Mouse (Mus musculus) hindbrain, embryonic 15.5 days (tissue): ENCODE measurements around the gene Htt. TPM values are rescaled to one million over a fixed set of nuclear protein-coding genes. Genes with fewer than 3 reads are reported as not detected.
A peak's percentile ranks its signal among the peaks of the same experiment; 100 is the strongest.
"Not testable (repeated sequence)": the region's sequence is repeated elsewhere in the genome, so short reads cannot be mapped to it uniquely, and the experiment has no call there.

Experiments
- ATAC-seq: fragments of 200-750 bp; cut with Nextera tagmentation; 2 replicates; pipeline ENCODE4 v1.8.0; 2017; ENCODE audit warnings: low read depth, moderate number of reproducible peaks, moderate TSS enrichment; ENCODE audit not compliant: low FRiP score
- H3K27ac ChIP-seq: fragments of 300-500 bp; sonication (generic); replicated peaks from 2 replicates; pipeline ENCODE4 v1.5.1; 2015; ENCODE audit warnings: mild to moderate bottlenecking, inconsistent platforms
- H3K27me3 ChIP-seq: fragments of 300-500 bp; sonication (generic); 2 replicates; pipeline ENCODE4 v1.6.1; 2015; ENCODE audit warnings: control low read depth, inconsistent platforms
- H3K36me3 ChIP-seq: fragments of 300-500 bp; sonication (generic); 2 replicates; pipeline ENCODE4 v1.6.1; 2015; ENCODE audit warnings: control low read depth, inconsistent platforms
- H3K4me1 ChIP-seq: fragments of 300-500 bp; sonication (generic); replicated peaks from 2 replicates; pipeline ENCODE4 v1.6.1; 2015; ENCODE audit warnings: control low read depth, inconsistent platforms
- H3K4me2 ChIP-seq: fragments of 300-500 bp; sonication (generic); 2 replicates; pipeline ENCODE4 v1.6.1; 2015; ENCODE audit warnings: moderate library complexity, mild to moderate bottlenecking, inconsistent platforms
- H3K4me3 ChIP-seq: fragments of 300-500 bp; sonication (generic); 2 replicates; pipeline ENCODE4 v1.5.1; 2015; ENCODE audit warnings: mild to moderate bottlenecking, inconsistent platforms
- H3K9ac ChIP-seq: fragments of 300-500 bp; sonication (generic); 2 replicates; pipeline ENCODE4 v1.6.1; 2015; ENCODE audit warnings: inconsistent platforms
- H3K9me3 ChIP-seq: fragments of 300-500 bp; sonication (generic); 2 replicates; pipeline ENCODE4 v1.6.1; 2016; ENCODE audit warnings: control low read depth, inconsistent platforms
- WGBS: fragments of 180-500 bp; shearing (Covaris S2); methylation state at CpG from one replicate; pipeline ENCODE4 v1.1.7; 2015; 5-methylcytosine and 5-hydroxymethylcytosine counted together
- polyA plus RNA-seq: library from polyadenylated mRNA; unstranded; fragments of >200 nt; fragmentation: Nextera tagmentation; extraction: Ambion mirVana; gene quantifications from 2 replicates; pipeline ENCODE4 v1.2.1, GENCODE M21; 2015

The Htt gene
- polyA plus RNA-seq: 13.8 and 14.4 TPM in 2 replicates

DNA sequence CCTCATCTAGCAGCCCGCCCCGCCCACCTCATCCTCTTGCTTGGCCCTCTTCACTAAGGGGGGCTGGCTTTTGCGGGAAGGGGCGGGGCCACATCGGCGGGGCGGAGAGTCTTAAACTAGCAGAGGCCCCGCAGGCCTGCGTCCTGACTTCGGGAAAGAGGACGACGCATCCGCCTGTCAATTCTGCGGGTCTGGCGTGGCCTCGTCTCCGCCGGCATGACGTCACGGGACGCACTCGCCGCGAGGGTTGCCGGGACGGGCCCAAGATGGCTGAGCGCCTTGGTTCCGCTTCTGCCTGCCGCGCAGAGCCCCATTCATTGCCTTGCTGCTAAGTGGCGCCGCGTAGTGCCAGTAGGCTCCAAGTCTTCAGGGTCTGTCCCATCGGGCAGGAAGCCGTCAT lies at the start of gene Htt:
TSS of gene Htt (plus strand) at position 232 of the 400 bp plus-strand sequence.
- peak; percentile 99 for ATAC-seq
- peak within 1 kb of the TSS; percentile 88 for H3K9ac ChIP-seq
- WGBS: under 1% methylated on average over 35 of the region's 35 CpGs
- H3K4me1 ChIP-seq: peaks cover 27% of the 10 kb centered on the region
- no peaks in the 10 kb centered on the region for H3K9me3 ChIP-seq
- H3K27ac ChIP-seq: peak within 1 kb of the TSS; percentile 96
- peak within 1 kb of the TSS; percentile 83 for H3K4me2 ChIP-seq
- no peaks in the 10 kb centered on the region for H3K36me3 ChIP-seq
- H3K4me3 ChIP-seq: peak within 1 kb of the TSS; percentile 93
- H3K27me3 ChIP-seq: 0 out of 2 replicates have a peak, but pooled peaks cover 2% of the 10 kb centered on the region

DNA sequence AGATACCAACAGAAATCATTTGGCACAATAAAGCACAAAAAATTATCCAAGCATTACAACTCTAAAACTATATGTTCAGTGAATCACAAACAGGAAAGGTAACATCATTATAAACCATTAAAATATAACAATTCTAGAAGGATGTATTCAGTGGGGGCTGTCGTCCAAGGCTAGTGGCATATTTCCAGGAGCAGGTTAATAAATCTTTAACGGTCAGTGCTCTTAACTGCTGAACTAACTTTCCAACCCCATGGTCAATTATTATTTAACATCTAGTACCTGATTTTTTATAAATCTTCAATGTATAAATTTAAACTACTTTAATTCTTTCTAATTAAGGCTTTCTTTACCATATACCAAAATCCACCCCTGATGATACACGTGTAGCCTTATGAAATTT lies 47.2 kb upstream of the Htt start:
- H3K27me3 ChIP-seq, H3K4me3 ChIP-seq, H3K9ac ChIP-seq, H3K4me1 ChIP-seq, H3K36me3 ChIP-seq, H3K4me2 ChIP-seq, H3K9me3 ChIP-seq, ATAC-seq, H3K27ac ChIP-seq: not testable (repeated sequence)
- WGBS: 82% methylated on average over 3 of the region's 3 CpGs

DNA sequence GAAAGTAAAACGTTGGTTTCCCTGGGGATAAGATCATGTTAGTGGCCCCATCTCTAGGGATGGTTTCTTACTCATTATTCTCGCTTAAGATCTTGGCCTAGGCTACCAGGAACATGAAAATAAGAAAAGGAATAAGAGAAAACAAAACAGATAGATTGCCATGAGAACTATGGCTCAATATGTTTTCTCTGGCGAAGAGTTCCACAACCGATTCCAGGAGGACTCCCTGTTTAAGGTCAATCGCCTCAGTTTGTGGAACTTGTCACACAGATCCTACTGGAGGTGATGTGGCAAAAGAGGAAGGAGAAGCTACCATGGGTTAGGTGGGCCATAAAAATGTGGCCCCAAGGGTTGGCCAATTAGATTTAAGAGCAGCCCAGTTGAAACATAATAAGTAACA lies 46.7 kb upstream of the Htt start:
- WGBS: 85% methylated on average over 5 of the region's 5 CpGs
- Histone ChIP-seq H3K4me3 (no peak overlapping the region), H3K36me3 (no peaks in the 10 kb centered on the region), H3K9me3 (no peaks in the 10 kb centered on the region), H3K27ac (no peak overlapping the region), H3K4me2 (no peak overlapping the region), H3K4me1 (no peaks in the 10 kb centered on the region), H3K9ac (no peak overlapping the region), H3K27me3 (no peaks in the 10 kb centered on the region)
- no peak for ATAC-seq

DNA sequence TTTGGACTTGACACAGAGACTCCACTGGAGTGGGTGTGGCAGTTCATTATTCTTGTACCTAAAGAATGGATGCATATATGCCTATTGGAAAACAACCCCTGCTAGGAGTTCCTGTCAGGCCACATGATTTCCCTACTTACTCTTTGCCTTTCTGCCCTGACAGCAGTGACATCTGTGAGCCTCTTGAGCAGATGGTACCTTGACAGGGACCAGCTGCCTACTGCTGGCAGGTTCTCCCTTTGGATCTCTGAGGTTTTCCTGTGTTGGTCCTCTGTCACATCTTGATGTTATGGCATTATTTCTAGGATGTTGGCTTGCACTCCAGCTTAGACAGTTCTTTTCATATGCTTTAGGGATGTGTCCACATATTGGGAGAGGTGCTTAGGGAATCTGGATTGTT lies 32.4 kb upstream of the Htt start:
- Histone ChIP-seq H3K4me2 (no peak overlapping the region), H3K4me1 (no peaks in the 10 kb centered on the region), H3K27ac (no peak overlapping the region), H3K4me3 (no peak overlapping the region), H3K36me3 (no peaks in the 10 kb centered on the region), H3K27me3 (no peaks in the 10 kb centered on the region), H3K9me3 (no peaks in the 10 kb centered on the region), H3K9ac (no peak overlapping the region)
- ATAC-seq: no peak

DNA sequence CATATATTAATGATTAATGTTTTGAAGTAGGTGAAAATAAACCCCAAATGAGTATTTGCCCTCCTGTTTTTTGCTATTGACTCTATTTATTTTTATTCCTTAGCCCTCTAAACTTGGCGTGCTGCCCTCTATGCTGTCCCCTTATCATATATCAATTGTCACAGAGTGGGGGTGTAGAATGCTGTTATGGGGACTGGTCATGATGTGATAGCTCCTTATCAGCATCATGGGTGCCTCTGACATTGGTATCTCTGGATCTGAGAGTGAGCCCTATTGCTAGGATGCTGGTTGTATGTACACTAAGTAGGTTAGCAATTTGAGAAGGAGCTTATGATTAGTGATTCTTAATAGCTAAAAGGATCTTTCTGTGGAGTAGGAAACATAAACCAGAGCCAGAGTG lies 31.3 kb upstream of the Htt start:
- Histone ChIP-seq H3K9me3 (no peaks in the 10 kb centered on the region), H3K27ac (no peak overlapping the region), H3K36me3 (no peaks in the 10 kb centered on the region), H3K9ac (no peak overlapping the region), H3K4me1 (no peaks in the 10 kb centered on the region), H3K4me2 (no peak overlapping the region), H3K4me3 (no peak overlapping the region), H3K27me3 (no peaks in the 10 kb centered on the region)
- WGBS: 82% methylated on average over 1 of the region's 1 CpGs
- no peak for ATAC-seq

DNA sequence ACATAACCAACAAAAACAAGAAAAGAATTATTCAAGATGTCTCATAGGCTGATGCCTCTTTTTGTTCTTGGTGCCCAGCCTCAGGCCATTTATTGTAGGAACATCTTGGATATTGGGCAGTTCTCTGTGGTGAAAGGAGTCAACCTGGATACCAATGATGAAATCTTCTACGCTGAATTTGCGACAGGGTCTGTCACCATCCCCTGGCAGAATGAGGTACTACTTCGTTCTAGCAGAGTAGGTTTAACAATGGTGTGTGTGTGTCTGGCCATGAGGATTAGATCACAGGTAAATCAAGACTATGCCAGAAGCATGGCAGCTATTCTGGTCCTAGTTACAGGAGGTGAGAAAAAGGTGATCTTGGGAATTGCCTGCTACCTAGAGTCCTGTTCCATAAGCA lies 10.1 kb upstream of the Htt start:
- no peak for ATAC-seq
- Histone ChIP-seq H3K4me1 (no peaks in the 10 kb centered on the region), H3K4me2 (no peak overlapping the region), H3K9ac (no peak overlapping the region), H3K9me3 (no peaks in the 10 kb centered on the region), H3K36me3 (no peaks in the 10 kb centered on the region), H3K27ac (no peak overlapping the region), H3K27me3 (no peaks in the 10 kb centered on the region), H3K4me3 (no peak overlapping the region)
- 63% methylated on average over 3 of the region's 3 CpGs for WGBS

DNA sequence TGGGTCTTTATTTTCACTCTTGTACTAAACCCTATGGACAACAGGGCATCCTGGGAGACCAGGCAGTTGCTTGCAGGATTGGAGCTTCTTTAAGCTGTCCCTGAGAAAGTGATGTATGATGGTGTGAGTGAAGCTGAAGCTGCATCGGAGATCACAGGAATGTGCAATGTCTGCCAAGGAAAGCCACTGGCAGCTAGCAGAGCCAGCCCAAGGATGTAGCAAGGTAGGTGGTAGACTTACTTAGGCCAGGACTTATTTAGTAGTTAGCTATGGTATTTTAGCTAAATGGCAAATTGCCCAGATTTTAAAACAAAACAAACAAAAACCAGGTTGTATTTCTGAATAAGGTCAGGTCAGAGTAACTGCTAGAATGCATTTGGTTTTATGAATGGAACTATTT lies 2.8 kb upstream of the Htt start:
- no peak overlapping the region for H3K9ac ChIP-seq
- ATAC-seq: no peak
- no peaks in the 10 kb centered on the region for H3K9me3 ChIP-seq
- 0 out of 2 replicates have a peak, but pooled peaks cover 2% of the 10 kb centered on the region for H3K27me3 ChIP-seq
- H3K27ac ChIP-seq: no peak overlapping the region
- H3K4me3 ChIP-seq: no peak overlapping the region
- 95% methylated on average over 1 of the region's 1 CpGs for WGBS
- H3K4me2 ChIP-seq: no peak overlapping the region
- H3K4me1 ChIP-seq: peaks cover 20% of the 10 kb centered on the region
- no peaks in the 10 kb centered on the region for H3K36me3 ChIP-seq

DNA sequence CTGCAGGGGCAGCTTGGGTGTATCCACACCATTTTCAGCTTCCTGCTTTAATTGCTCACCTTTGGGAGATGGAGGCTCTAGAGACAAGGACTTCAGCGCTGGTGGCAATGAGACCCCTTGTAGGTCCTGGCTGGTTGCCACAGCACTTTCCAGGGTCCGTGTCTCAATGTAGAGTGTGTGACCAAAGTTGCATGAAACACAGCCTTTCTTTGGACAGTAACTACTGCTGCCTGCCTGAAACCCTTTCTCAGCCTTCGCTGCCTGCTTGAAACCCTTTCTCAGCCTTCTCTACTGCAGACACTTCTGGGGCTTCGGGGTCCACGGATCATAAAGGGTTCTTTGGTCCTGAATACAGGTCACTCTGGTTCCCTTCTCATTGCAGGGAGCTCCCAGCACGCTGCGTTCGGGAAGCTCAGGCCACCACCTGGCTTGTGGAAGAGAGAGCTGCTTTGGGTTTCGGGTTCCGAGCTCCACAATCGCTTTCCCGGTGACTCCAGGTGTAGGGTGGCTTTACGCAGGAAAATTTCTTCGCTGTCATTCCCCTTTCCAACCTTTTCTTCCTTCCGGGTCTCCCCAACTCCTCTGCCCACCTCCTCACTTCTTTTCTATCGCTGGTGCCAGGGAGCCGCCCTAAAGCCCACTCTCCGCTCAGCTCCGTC lies 561 bp upstream of the Htt start:
- peak overlapping the region; percentile 93 for H3K4me3 ChIP-seq
- peak overlapping the region; percentile 83 for H3K4me2 ChIP-seq
- H3K27ac ChIP-seq: peak overlapping the region; percentile 96
- H3K9ac ChIP-seq: peak overlapping the region; percentile 88
- H3K36me3 ChIP-seq: no peaks in the 10 kb centered on the region
- 0 out of 2 replicates have a peak, but pooled peaks cover 2% of the 10 kb centered on the region for H3K27me3 ChIP-seq
- 2% methylated on average over 19 of the region's 19 CpGs for WGBS
- H3K9me3 ChIP-seq: no peaks in the 10 kb centered on the region
- H3K4me1 ChIP-seq: peaks cover 27% of the 10 kb centered on the region
- no peak; the same call in 1 of the 2 replicates for ATAC-seq

DNA sequence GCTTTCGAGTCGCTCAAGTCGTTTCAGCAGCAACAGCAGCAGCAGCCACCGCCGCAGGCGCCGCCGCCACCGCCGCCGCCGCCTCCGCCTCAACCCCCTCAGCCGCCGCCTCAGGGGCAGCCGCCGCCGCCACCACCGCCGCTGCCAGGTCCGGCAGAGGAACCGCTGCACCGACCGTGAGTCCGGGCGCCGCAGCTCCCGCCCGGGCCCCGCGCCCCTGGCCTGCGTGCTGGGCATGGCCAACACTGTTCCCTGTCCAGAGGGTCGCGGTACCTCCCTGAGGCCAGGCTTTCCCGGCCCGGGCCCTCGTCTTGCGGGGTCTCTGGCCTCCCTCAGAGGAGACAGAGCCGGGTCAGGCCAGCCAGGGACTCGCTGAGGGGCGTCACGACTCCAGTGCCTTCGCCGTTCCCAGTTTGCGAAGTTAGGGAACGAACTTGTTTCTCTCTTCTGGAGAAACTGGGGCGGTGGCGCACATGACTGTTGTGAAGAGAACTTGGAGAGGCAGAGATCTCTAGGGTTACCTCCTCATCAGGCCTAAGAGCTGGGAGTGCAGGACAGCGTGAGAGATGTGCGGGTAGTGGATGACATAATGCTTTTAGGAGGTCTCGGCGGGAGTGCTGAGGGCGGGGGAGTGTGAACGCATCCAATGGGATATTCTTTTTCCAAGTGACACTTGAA lies 533 bp downstream of the Htt start:
- 0 out of 2 replicates have a peak, but pooled peaks cover 2% of the 10 kb centered on the region for H3K27me3 ChIP-seq
- peak overlapping the region; percentile 83 for H3K4me2 ChIP-seq
- H3K4me1 ChIP-seq: peaks cover 27% of the 10 kb centered on the region
- peak overlapping the region; percentile 96 for H3K27ac ChIP-seq
- no peaks in the 10 kb centered on the region for H3K9me3 ChIP-seq
- H3K36me3 ChIP-seq: no peaks in the 10 kb centered on the region
- ATAC-seq: peak; percentile 54
- peak overlapping the region; percentile 93 for H3K4me3 ChIP-seq
- peak overlapping the region; percentile 88 for H3K9ac ChIP-seq
- under 1% methylated on average over 43 of the region's 54 CpGs for WGBS

DNA sequence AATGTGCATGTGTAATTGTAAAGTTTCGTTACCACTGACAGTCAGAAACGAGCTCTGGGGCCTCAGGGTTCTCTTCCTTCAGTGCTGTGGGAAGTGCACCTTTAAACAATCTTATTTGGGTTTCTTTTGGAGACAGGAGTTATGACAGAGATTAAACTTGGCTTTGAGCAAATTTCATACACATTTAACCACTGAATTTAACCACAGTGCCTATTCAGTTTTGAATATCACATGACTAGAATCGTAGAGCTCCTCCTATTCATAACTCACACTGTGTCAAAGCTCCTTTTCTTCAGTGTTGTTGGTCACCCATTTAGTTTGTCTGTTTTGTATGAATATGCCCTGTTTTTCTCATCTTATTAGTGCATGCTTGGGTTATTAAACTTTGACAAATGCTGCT lies 10.3 kb downstream of the Htt start:
- H3K9me3 ChIP-seq: no peaks in the 10 kb centered on the region
- H3K4me3 ChIP-seq: no peak overlapping the region
- H3K9ac ChIP-seq: no peak overlapping the region
- H3K27ac ChIP-seq: no peak overlapping the region
- WGBS: 89% methylated on average over 3 of the region's 3 CpGs
- no peaks in the 10 kb centered on the region for H3K4me1 ChIP-seq
- H3K36me3 ChIP-seq: no peaks in the 10 kb centered on the region
- ATAC-seq: no peak
- H3K27me3 ChIP-seq: no peaks in the 10 kb centered on the region
- no peak overlapping the region for H3K4me2 ChIP-seq

DNA sequence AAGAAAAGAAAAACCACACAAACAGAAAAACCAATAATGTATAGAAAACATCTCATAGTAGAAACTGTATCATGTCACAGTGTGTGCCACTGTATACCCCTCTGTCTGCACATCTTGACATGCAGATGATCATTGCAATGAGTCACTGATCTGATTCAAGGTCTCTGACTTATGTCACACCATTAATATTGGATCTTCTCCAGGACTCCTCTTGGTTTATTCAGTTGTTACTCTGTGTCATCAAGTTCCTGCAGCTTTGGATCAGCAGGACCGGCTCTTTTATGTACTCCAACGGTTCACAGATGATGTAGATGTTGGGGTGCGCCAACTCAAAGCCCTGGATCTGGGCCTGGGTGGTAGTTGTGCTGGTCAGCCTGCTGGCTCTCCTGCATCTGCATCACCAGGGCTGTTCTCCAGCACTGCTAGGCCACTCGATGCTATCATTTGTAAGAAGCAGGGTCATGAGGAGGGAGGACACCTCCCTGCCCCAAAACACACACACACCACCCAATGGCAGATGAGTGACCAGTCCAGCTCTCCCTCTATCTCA lies 11.2 kb downstream of the Htt start:
- H3K4me1 ChIP-seq: no peaks in the 10 kb centered on the region
- H3K9me3 ChIP-seq: no peaks in the 10 kb centered on the region
- ATAC-seq: no peak
- no peaks in the 10 kb centered on the region for H3K27me3 ChIP-seq
- H3K36me3 ChIP-seq: no peaks in the 10 kb centered on the region
- H3K4me2 ChIP-seq: no peak overlapping the region
- 84% methylated on average over 4 of the region's 4 CpGs for WGBS
- no peak overlapping the region for H3K9ac ChIP-seq
- H3K4me3 ChIP-seq: no peak overlapping the region
- H3K27ac ChIP-seq: no peak overlapping the region

DNA sequence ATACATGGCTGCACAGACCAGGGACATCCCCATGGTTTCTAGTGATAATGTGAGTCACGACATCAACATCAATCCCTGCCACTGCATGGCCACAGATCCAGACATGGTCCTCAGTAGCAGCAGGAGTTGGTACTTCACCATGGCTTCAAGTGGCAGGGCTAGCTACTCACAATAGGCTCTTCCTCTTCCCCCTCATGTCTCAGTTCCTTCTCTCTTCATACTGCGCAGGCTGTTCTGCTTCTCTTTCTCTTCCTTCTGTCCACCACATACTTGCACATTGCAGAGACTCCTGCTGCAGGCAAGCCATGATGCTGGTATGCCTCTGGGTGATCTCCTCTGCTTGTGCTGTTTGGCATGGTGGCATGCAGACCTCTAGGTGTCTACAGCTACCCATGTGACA lies 11.9 kb downstream of the Htt start:
- no peak for ATAC-seq

More for the DNA sequence above, 11.9 kb downstream of the Htt start:
- H3K27ac ChIP-seq: no peak overlapping the region
- no peak overlapping the region for H3K4me2 ChIP-seq
- H3K4me1 ChIP-seq: no peaks in the 10 kb centered on the region
- no peak overlapping the region for H3K9ac ChIP-seq
- no peaks in the 10 kb centered on the region for H3K36me3 ChIP-seq
- 93% methylated on average over 2 of the region's 2 CpGs for WGBS
- no peaks in the 10 kb centered on the region for H3K27me3 ChIP-seq
- no peak overlapping the region for H3K4me3 ChIP-seq
- H3K9me3 ChIP-seq: no peaks in the 10 kb centered on the region
